10 mouse cellular contexts compared by ENCODE assay signal in the genomic region with DNA sequence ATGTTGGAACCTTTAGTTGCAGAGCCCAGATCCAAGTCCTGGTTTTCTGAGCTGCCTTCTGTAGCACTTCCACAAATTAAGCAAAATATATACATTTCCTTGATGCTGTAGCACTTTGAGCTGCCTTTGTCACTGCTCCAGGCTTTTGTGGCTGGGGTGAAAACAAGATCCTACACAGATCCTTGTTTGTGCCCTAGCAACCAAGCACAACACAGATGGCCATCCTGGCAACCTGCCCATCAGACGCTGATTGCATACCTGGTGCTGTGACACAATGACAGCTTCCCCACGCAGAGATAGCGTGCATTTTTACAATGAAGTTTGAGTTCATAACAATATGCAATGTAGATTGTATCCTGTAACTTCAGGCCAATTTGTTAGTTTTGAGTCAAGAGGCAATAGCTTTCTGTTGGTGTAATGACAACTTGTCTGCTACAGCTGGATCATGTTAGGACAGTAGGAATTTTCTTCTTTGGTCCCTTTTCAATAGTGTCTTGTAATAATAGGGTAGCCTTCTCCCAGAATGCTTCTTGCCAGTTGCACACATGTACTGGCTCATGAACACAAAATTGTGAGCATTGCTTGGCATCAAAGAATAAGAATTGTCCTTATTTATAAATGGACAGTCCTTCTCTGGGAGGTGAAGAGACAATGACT.
DNase-seq lines count a peak whose midpoint lies in the region; ATAC-seq lines count a peak whose summit lies in the region.
"Had no signal": no experiment of that assay in that cellular context is flagged by ENCODE, and none has a peak within 500 bp of the region (broad histone marks: within the 10 kb centered on the region; RNA-seq: fewer than 3 reads in every experiment).

No protein-coding gene starts in this region.

- no peak for ATAC-seq in heart, embryonic 12.5 days (ENCODE audit: insufficient number of reproducible peaks, low FRiP score)
- ATAC-seq in hindbrain, embryonic 14.5 days (ENCODE audit: low FRiP score) = peak; percentile 83
- no peak for ATAC-seq in inflammation-experienced regulatory T-cells, adult 6 months

- peak; percentile 4 to 7 for DNase-seq in heart, adult 18-20 months
- peak; percentile 4 for DNase-seq in urinary bladder, postnatal 25 days (ENCODE audit: low spot score)
- DNase-seq in urinary bladder, adult 18-20 months (ENCODE audit: low spot score in 2 of 2) = no peak
- peak; percentile 75 for DNase-seq in hindbrain, embryonic 14.5 days (ENCODE audit: low spot score)
- DNase-seq in lung, postnatal 36 days = peak; percentile 32
- no peak for DNase-seq in urinary bladder, postnatal 10 days (ENCODE audit: low spot score)

- H3K4me1 ChIP-seq in heart, embryonic 12.5 days (replicated peaks) = peaks cover 5% of the 10 kb centered on the region; the same call in 1 of the 2 replicates
- no peaks in the 10 kb centered on the region for H3K4me1 ChIP-seq in hindbrain, embryonic 14.5 days (replicated peaks; ENCODE audit: control insufficient read depth, insufficient read depth, low read length)
- H3K4me1 ChIP-seq: embryonic facial prominence, embryonic 12.5 days had no signal

- no peaks in the 10 kb centered on the region for H3K36me3 ChIP-seq in heart, embryonic 12.5 days
- H3K36me3 ChIP-seq in hindbrain, embryonic 14.5 days (replicated peaks; ENCODE audit: control insufficient read depth, insufficient read depth) = no peaks in the 10 kb centered on the region
- H3K36me3 ChIP-seq: embryonic facial prominence, embryonic 12.5 days had no signal

- H3K9me3 ChIP-seq in heart, embryonic 12.5 days (replicated peaks) = no peaks in the 10 kb centered on the region
- H3K9me3 ChIP-seq in hindbrain, embryonic 14.5 days (ENCODE audit: control insufficient read depth, low read length) = no peaks in the 10 kb centered on the region
- H3K9me3 ChIP-seq: embryonic facial prominence, embryonic 12.5 days had no signal

- H3K27ac ChIP-seq in heart, embryonic 12.5 days (ENCODE audit: poor library complexity, severe bottlenecking) = no peak overlapping the region
- peak overlapping the region; percentile 64; the same call in 1 of the 2 replicates for H3K27ac ChIP-seq in hindbrain, embryonic 14.5 days
- H3K27ac ChIP-seq: embryonic facial prominence, embryonic 12.5 days; liver, embryonic 14.5 days had no signal

- no peak overlapping the region for H3K4me2 ChIP-seq in heart, embryonic 12.5 days
- no peak overlapping the region for H3K4me2 ChIP-seq in hindbrain, embryonic 14.5 days (replicated peaks)
- H3K4me2 ChIP-seq: embryonic facial prominence, embryonic 12.5 days had no signal

- no peaks in the 10 kb centered on the region for H3K27me3 ChIP-seq in heart, embryonic 12.5 days (replicated peaks)
- H3K27me3 ChIP-seq in hindbrain, embryonic 14.5 days (ENCODE audit: control insufficient read depth, insufficient read depth, low read length) = no peaks in the 10 kb centered on the region
- H3K27me3 ChIP-seq: embryonic facial prominence, embryonic 12.5 days had no signal

- no peak overlapping the region for H3K9ac ChIP-seq in heart, embryonic 12.5 days
- H3K9ac ChIP-seq in hindbrain, embryonic 14.5 days = no peak overlapping the region
- H3K9ac ChIP-seq: embryonic facial prominence, embryonic 12.5 days; liver, embryonic 14.5 days had no signal

- 47% methylated on average over 3 of the region's 3 CpGs for WGBS in heart, embryonic 12.5 days
- WGBS in hindbrain, embryonic 14.5 days = 44% methylated on average over 3 of the region's 3 CpGs

- H3K4me3 ChIP-seq in heart, embryonic 12.5 days = no peak overlapping the region
- no peak overlapping the region for H3K4me3 ChIP-seq in hindbrain, embryonic 14.5 days (replicated peaks; ENCODE audit: low read length)
- H3K4me3 ChIP-seq: embryonic facial prominence, embryonic 12.5 days had no signal

Comparison
In these comparisons a context has a peak if more than half of its experiments do, and no peak if none do; other contexts are left out.
1. DNase-seq: peak in heart, adult 18-20 months (2 of 2), urinary bladder, postnatal 25 days (single experiment), hindbrain, embryonic 14.5 days (single experiment) and lung, postnatal 36 days (single experiment); none in urinary bladder, adult 18-20 months (0 of 2) and urinary bladder, postnatal 10 days (single experiment).